Mouse (Mus musculus) activated CD4-positive, CD25-positive, alpha-beta regulatory T cell, adult 4 months (primary cell): ENCODE results near the gene Ankrd12. TPM values are rescaled to one million over a fixed set of nuclear protein-coding genes. Genes with fewer than 3 reads are reported as not detected.

Experiments used
- ATAC-seq: one replicate; pipeline ENCODE4 v1.8.0; 2017
- polyA plus RNA-seq, 2 experiments: library from polyadenylated mRNA; unstranded; fragments of 100-300 nt; shearing (Covaris generic); gene quantifications; one replicate each; pipeline ENCODE4 v1.2.1; 2017

Ankrd12 gene
- 100 to 1,000 TPM; 111 to 127 TPM for polyA plus RNA-seq

- peak; percentile 66 for ATAC-seq
These were observed at the start of gene Ankrd12 for GRCm38 (mm10) chr17:66076934-66077333. Ankrd12 (minus strand) TSS chr17:66077089.

GRCm38 (mm10) chr17:66125211-66125610 is 48.3 kb upstream of the Ankrd12 start:
- ATAC-seq: no peak

GRCm38 (mm10) chr17:66123816-66124610 is 47.1 kb upstream of the Ankrd12 start:
- no peak for ATAC-seq

- ATAC-seq: peak; percentile 96
These were observed 46.4 kb upstream of the Ankrd12 start, which contains the start of gene Ddx11 for GRCm38 (mm10) chr17:66123066-66123815. Ddx11 (plus strand) TSS chr17:66123520.

- ATAC-seq: no peak
These were observed 43.8 kb upstream of the Ankrd12 start for GRCm38 (mm10) chr17:66120701-66121100.

- ATAC-seq: no peak
These were observed 42.1 kb upstream of the Ankrd12 start for GRCm38 (mm10) chr17:66118991-66119390.

GRCm38 (mm10) chr17:66112166-66112565 is 35.3 kb upstream of the Ankrd12 start:
- peak; percentile 23 for ATAC-seq

GRCm38 (mm10) chr17:66111402-66111959 is 34.6 kb upstream of the Ankrd12 start, which contains the start of gene Washc1:
Washc1 (plus strand) TSS chr17:66111545.
- peak; percentile 91 for ATAC-seq

GRCm38 (mm10) chr17:66110746-66111145 is 33.9 kb upstream of the Ankrd12 start:
- no peak for ATAC-seq

- no peak for ATAC-seq
These were observed 31.3 kb upstream of the Ankrd12 start for GRCm38 (mm10) chr17:66108198-66108597.

- ATAC-seq: no peak
These were observed 30.6 kb upstream of the Ankrd12 start for GRCm38 (mm10) chr17:66107466-66107865.

GRCm38 (mm10) chr17:66106601-66107267 is 29.8 kb upstream of the Ankrd12 start:
- ATAC-seq: no peak

- ATAC-seq: no peak
These were observed 27.2 kb upstream of the Ankrd12 start for GRCm38 (mm10) chr17:66104076-66104475.

GRCm38 (mm10) chr17:66101380-66102330 is 24.8 kb upstream of the Ankrd12 start, which contains the start of gene Ndufv2:
Ndufv2 (minus strand) TSS chr17:66101559.
- peak; percentile 90 for ATAC-seq

GRCm38 (mm10) chr17:66100566-66101379 is 23.9 kb upstream of the Ankrd12 start:
- peak; percentile 7 for ATAC-seq

- no peak for ATAC-seq
These were observed 15.8 kb upstream of the Ankrd12 start for GRCm38 (mm10) chr17:66092664-66093063.

GRCm38 (mm10) chr17:66092065-66092464 is 15.2 kb upstream of the Ankrd12 start:
- no peak for ATAC-seq

- no peak for ATAC-seq
These were observed 14.5 kb upstream of the Ankrd12 start for GRCm38 (mm10) chr17:66091392-66091791.

GRCm38 (mm10) chr17:66090251-66090650 is 13.4 kb upstream of the Ankrd12 start:
- no peak for ATAC-seq

GRCm38 (mm10) chr17:66085038-66085437 is 8.1 kb upstream of the Ankrd12 start:
- no peak for ATAC-seq
